In the genomic region with DNA sequence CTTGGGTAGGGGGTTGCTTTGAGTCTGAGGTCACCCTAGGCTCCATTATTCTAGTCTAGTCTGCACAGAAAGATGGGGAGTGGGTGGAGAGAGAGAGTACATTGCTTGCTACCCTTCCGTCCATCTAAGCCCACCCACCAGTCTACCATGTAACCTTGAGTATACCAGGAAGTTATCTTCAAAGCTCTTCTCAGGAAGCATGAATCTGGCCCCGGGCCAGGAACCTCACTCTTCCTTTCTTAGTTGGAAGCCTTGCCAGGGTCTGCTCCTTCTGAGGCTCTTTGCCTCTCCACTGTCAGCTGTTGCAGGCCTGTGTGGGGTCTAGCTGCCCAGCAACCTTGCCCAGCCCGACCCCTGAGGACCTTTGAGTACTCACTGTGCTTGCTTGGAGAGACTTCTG, we compare ENCODE assay signal across 16 mouse cellular contexts. TPM values are rescaled to one million over a fixed set of nuclear protein-coding genes. Genes with fewer than 3 reads are reported as not detected.
DNase-seq lines count a peak whose midpoint lies in the region; TF ChIP-seq lines count a peak whose summit lies in the region.
"Had no signal": no experiment of that assay in that cellular context is flagged by ENCODE, and none has a peak within 500 bp of the region (broad histone marks: within the 10 kb centered on the region; RNA-seq: fewer than 3 reads in every experiment).

No protein-coding gene starts in this region.

- no peak for TF ChIP-seq CTCF in heart, adult 2 months (IDR thresholded peaks at IDR 0.05)

- no peak overlapping the region for H3K27ac ChIP-seq in heart, adult 2 months
- H3K27ac ChIP-seq: liver, embryonic 12.5 days had no signal

- peaks cover 6% of the 10 kb centered on the region for H3K4me1 ChIP-seq in heart, adult 2 months (ENCODE audit: control insufficient read depth, insufficient read depth, low read length)

- no peak overlapping the region for H3K4me3 ChIP-seq in heart, adult 2 months
- H3K4me3 ChIP-seq: erythroblast, embryonic 14.5 days; liver, embryonic 12.5 days had no signal

- no peaks in the 10 kb centered on the region for H3K79me2 ChIP-seq in heart, adult 2 months (replicated peaks; ENCODE audit: control insufficient read depth, insufficient read depth, low read length)

- H3K9ac ChIP-seq in heart, adult 2 months (ENCODE audit: low read depth, low read length) = no peak overlapping the region
- H3K9ac ChIP-seq: liver, embryonic 12.5 days had no signal

- WGBS in heart, adult 2 months = 48% methylated on average over 3 of the region's 3 CpGs

- DNase-seq in heart, adult 11 months = peak; percentile 83
- DNase-seq in heart, postnatal 25 days (ENCODE audit: low spot score) = no peak
- DNase-seq in CD4-positive helper T cell, adult 2 months (ENCODE audit: low read depth, low spot score) = peak; percentile 80
- peak; percentile 38 for DNase-seq in ZHBTc4 (ENCODE audit: low read depth, low spot score)
- peak; percentile 28 to 50 for DNase-seq in lung, postnatal 4 days
- DNase-seq in heart, postnatal 4 days = no peak
- DNase-seq in heart, adult 2 months = no peak
- no peak for DNase-seq in gastrocnemius, postnatal 10 days
- DNase-seq: cerebellum, adult 9-10 months; kidney, adult 18-20 months; right cerebral cortex, postnatal 14 days had no signal

- H3K36me3 ChIP-seq in heart, adult 2 months (ENCODE audit: control insufficient read depth, insufficient read depth, low read length) = no peaks in the 10 kb centered on the region
- H3K36me3 ChIP-seq: liver, embryonic 12.5 days had no signal

- intact Hi-C loops in heart, postnatal 25 days (cut with DNase I) = no loop called here
- intact Hi-C loops in heart, adult 2 months (cut with DNase I) = no loop called here

- TF ChIP-seq EP300 in heart, adult 2 months (IDR thresholded peaks at IDR 0.05; ENCODE audit: insufficient read depth, low read depth, low read length) = no peak

- H3K27me3 ChIP-seq in heart, adult 2 months (ENCODE audit: control insufficient read depth, insufficient read depth, low read length) = no peaks in the 10 kb centered on the region
- H3K27me3 ChIP-seq: liver, embryonic 12.5 days had no signal

- no peak for TF ChIP-seq POLR2A in heart, adult 2 months (IDR thresholded peaks at IDR 0.05; ENCODE audit: insufficient read depth, low read depth, low read length)

RNA-seq across cellular contexts. Expression of gene Slc17a9, which starts 6.0 kb away (rescaled TPM):
- under 1 TPM in 1 of 2 experiments, not detected in 1; 0.39 TPM for total RNA-seq in heart, postnatal 25 days (2021)
- total RNA-seq in heart, postnatal 4 days (2021) = under 1 TPM; 0.69 to 0.88 TPM
- under 1 TPM; 0.42 to 0.43 TPM for total RNA-seq in heart, adult 2 months (2021)
- polyA plus RNA-seq in heart, adult 2 months (2012; rRNA removed) = 2.4 and 2.6 TPM in 2 replicates
- total RNA-seq in gastrocnemius, postnatal 10 days (2021) = 1 to 10 TPM in 1 of 2 experiments, under 1 TPM in 1; 0.52 to 1.8 TPM

RNA-seq across cellular contexts. Expression of gene Gid8, which starts 21.1 kb away (rescaled TPM):
- total RNA-seq in heart, postnatal 25 days (2021) = 10 to 100 TPM; 62.9 to 64.3 TPM
- total RNA-seq in heart, postnatal 4 days (2021) = 10 to 100 TPM; 68.5 to 69.9 TPM
- 10 to 100 TPM; 59.3 to 61.3 TPM for total RNA-seq in heart, adult 2 months (2021)
- polyA plus RNA-seq in heart, adult 2 months (2012; rRNA removed) = 38.9 and 70.7 TPM in 2 replicates
- total RNA-seq in gastrocnemius, postnatal 10 days (2021) = 10 to 100 TPM; 50.4 to 51.6 TPM

RNA-seq across cellular contexts. Expression of gene Dido1, which starts 21.2 kb away (rescaled TPM):
- total RNA-seq in heart, postnatal 25 days (2021) = 10 to 100 TPM; 27.2 to 31.4 TPM
- total RNA-seq in heart, postnatal 4 days (2021) = 10 to 100 TPM; 40.5 to 44.0 TPM
- 10 to 100 TPM; 30.7 to 30.8 TPM for total RNA-seq in heart, adult 2 months (2021)
- 8.6 and 13.8 TPM in 2 replicates for polyA plus RNA-seq in heart, adult 2 months (2012; rRNA removed)
- 10 to 100 TPM; 21.4 to 32.2 TPM for total RNA-seq in gastrocnemius, postnatal 10 days (2021)

RNA-seq across cellular contexts. Expression of gene Bhlhe23, which starts 45.7 kb away (rescaled TPM):
- not detected for total RNA-seq in heart, postnatal 25 days (2021)
- not detected for total RNA-seq in heart, postnatal 4 days (2021)
- total RNA-seq in heart, adult 2 months (2021) = not detected
- polyA plus RNA-seq in heart, adult 2 months (2012; rRNA removed) = not detected in 2 replicates
- not detected for total RNA-seq in gastrocnemius, postnatal 10 days (2021)
- total RNA-seq: hematopoietic stem cell, adult 5-6 weeks; layer of hippocampus, adult 18-20 months; megakaryocyte-erythroid progenitor cell, adult 5-6 weeks had no signal
- polyA plus RNA-seq: erythroblast, embryonic 14.5 days; liver, embryonic 12.5 days had no signal

Comparison
In these comparisons a context has a peak if more than half of its experiments do, and no peak if none do; other contexts are left out.
1. DNase-seq: peak in heart, adult 11 months (single experiment), CD4-positive helper T cell, adult 2 months (single experiment), ZHBTc4 (single experiment) and lung, postnatal 4 days (2 of 2); none in heart, postnatal 25 days (single experiment), heart, postnatal 4 days (single experiment), heart, adult 2 months (0 of 2) and gastrocnemius, postnatal 10 days (single experiment).